Mouse (Mus musculus): ENCODE data around the gene Kcnb1.
"Not testable (repeated sequence)": the region's sequence is repeated elsewhere in the genome, so short reads cannot be mapped to it uniquely, and the experiment has no call there.

Gene Kcnb1

GRCm38 (mm10) chr2:167204686-167205085 is 14.7 kb upstream of the Kcnb1 start:
- not testable (repeated sequence) for DNase-seq (ENCODE audit: low read depth, low spot score)

- peak; percentile 75 for DNase-seq (ENCODE audit: low read depth, low spot score)
These were observed 13.7 kb upstream of the Kcnb1 start for GRCm38 (mm10) chr2:167203505-167204166.

DNA sequence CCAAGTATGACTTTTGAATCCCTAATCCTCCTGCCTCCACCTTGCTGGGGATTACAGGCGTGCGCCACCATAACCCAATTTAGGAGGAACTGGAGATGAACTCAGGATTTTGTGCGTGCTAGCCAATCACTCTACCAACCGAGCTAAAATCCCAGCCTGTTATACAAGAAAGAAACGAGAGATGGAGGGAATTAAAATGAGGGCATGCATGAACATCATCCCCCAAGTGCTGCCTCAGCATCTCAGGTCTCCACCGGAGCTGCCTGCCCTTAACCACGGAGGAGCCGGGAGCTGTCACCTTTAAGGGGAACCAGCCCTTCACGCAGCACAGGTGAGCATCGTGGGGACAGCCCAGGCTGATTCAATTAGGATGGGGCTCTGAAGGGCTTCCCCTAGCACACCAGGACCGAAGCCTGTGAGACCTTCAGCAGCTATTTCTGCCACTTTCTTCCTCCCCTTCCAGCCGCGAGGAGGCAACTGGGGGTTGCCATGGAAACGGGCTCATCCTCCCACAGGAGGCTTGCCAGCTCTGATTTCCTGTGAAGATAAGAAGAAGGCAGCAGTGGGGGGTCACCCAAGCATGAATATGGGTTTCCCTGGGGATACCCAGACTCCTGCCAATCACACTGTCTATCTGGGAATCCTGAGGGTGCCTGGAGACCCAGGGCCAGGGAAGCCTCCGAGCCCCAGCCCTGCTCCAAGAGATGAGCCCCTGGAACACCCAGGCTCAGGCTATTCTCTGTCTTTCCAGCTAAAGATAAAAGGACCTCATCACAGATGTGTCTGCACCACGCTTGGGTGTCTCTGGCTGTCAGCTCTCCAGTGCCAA is 11.7 kb upstream of the Kcnb1 start:
- peak; percentile 95 for DNase-seq (ENCODE audit: low read depth, low spot score)

DNA sequence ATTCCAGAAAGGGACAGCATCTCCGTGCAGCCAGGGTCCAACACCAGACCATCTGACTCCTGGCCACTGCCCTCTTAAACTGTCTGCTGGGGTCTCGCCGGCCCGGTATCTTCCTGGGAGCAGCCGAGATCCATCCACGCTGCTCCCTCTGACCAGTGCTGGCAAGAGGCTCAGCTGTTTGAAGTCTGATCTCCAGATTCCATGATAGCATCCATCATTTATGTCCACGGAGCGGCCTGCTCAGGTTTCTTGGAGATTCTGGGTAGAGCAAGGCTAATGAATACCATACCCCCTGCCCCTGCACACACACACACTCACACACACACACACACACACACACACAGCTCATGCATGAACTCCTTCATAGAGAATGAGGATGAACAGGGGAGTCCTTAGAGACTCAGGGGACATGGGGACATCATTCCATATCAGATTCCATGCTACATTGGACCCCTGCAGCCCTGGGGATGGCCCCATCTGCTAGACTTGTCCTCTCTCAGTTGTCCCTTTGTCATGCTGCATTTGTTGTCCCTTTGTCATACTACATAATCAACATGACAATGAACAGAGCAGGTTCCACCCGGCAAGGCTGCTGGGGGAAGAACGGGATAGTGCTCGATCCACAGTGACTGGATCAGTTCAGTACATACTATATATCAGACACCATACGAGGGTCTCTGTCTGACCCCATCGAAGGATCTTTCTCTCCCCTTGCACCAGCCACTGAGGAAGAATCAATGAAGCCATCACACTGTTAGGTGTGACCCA is 8.9 kb upstream of the Kcnb1 start:
- no peak for DNase-seq (ENCODE audit: low read depth, low spot score)

DNA sequence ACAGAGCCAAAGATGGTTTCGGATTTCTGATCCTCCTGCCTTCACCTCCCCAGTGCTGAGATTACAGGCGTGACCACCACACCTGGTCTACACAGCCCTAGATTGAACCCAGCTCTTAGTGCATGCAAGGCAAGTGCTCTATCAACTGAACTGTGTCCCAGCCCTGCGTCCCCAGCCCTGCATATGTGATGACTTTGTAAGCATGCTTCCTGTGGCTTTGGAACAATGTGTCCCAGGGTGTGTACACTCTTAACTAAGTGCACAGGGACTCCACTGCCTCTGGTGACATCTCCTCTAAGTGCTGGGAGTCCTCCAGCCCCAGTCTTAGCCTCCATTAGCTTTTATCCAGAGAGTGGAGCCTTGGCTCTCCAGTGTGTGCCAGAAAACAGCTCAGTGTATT is 3.4 kb upstream of the Kcnb1 start:
- no peak for DNase-seq (ENCODE audit: low read depth, low spot score)

GRCm38 (mm10) chr2:167189291-167190075 is 472 bp downstream of the Kcnb1 start:
- peak; percentile 82 for DNase-seq (ENCODE audit: low read depth, low spot score)

DNA sequence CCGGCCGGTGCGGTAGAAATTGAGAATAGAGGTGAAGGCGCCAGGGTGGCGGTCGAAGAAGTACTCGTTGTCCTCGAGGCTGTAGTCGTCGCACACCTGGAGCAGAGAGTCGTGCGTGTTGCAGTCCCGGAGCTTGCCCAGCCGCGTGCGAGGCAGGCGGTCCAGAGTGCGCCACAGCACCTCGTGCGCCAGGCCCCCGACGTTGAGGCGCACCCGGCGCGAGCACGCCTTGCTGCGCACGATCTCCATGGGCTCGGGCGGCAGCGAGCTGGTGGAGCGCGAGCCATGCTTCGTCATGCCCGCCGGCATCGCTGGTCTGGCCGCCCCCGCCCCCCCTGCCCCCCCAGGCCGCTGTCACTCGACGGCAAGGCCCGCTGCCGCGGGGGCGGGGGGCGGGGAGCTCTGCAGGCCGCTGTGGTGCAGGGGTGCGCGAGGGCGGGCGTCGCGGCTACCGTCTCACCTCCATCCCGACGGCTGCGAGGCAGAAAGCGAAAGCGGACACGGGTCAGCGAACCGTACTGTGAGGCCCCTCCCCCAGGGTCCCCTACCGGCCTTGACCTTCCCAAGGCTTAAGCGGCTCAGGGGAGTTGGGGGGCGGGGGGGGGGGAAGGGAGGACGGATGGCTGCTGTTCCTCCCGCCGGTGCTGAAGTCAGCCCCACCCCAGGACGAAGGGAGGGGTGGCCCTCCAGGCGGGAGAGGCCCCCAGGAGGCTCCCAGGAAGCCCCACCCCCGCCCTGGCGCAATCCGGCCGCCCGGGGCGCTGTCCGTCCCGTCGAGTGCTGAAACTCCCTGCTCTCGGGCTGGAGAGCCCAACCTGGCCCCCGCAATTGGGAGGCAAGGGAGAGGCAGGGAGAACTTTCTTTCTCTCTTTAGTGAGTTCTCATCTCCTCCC is 1.4 kb downstream of the Kcnb1 start:
- peak; percentile 61 for DNase-seq (ENCODE audit: low read depth, low spot score)

DNA sequence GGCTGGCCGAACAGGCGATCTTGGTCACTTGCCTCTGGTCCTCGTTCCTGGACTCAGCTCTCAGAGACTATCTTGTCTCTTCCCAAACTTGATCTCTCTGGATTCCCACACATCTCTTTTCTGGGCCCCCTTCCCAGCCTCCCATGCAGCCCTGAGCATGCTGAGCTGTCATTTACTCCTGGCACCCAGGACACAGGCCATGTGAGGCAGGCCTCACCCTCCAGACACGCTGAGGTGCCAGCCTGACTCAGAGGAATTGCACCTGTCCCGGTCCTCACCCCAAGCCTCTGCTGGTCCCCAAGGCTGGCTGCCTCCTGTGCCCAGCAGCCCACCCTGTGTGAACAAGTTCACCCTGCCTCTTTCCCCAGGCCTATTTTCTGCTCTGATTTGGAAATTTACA is 2.8 kb downstream of the Kcnb1 start:
- peak; percentile 52 for DNase-seq (ENCODE audit: low read depth, low spot score)

GRCm38 (mm10) chr2:167186544-167186943 is 3.4 kb downstream of the Kcnb1 start:
- DNase-seq (ENCODE audit: low read depth, low spot score): no peak

GRCm38 (mm10) chr2:167186003-167186402 is 4.0 kb downstream of the Kcnb1 start:
- peak; percentile 62 for DNase-seq (ENCODE audit: low read depth, low spot score)

- DNase-seq (ENCODE audit: low read depth, low spot score): peak; percentile 76
These were observed 4.5 kb downstream of the Kcnb1 start for GRCm38 (mm10) chr2:167185432-167185831.

- peak; percentile 47 for DNase-seq (ENCODE audit: low read depth, low spot score)
These were observed 8.1 kb downstream of the Kcnb1 start for GRCm38 (mm10) chr2:167181662-167182389.

GRCm38 (mm10) chr2:167181096-167181495 is 8.9 kb downstream of the Kcnb1 start:
- no peak for DNase-seq (ENCODE audit: low read depth, low spot score)

- no peak for DNase-seq (ENCODE audit: low read depth, low spot score)
These were observed 10.7 kb downstream of the Kcnb1 start for GRCm38 (mm10) chr2:167179301-167179700.

- DNase-seq (ENCODE audit: low read depth, low spot score): peak; percentile 77
These were observed 12.7 kb downstream of the Kcnb1 start for GRCm38 (mm10) chr2:167177231-167177641.

DNA sequence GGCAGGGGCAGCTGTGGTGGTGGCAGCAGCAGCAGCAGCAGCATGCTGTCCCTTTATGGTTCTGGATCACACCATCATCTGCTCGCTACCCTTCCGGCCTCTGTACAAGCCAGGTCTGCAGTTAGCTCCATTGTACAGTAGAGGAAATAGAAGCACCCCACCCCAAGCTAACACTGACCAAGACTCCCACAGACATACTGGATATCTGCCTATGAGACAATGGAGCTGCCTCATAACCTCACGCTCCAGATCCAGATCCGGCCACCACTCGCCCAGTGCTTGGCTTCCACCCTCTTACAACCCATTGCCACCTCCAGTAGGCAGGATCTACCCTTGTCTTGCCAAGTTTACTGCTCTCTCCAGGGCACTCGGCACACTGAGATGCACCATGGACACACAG is 14.7 kb downstream of the Kcnb1 start:
- no peak for DNase-seq (ENCODE audit: low read depth, low spot score)

DNA sequence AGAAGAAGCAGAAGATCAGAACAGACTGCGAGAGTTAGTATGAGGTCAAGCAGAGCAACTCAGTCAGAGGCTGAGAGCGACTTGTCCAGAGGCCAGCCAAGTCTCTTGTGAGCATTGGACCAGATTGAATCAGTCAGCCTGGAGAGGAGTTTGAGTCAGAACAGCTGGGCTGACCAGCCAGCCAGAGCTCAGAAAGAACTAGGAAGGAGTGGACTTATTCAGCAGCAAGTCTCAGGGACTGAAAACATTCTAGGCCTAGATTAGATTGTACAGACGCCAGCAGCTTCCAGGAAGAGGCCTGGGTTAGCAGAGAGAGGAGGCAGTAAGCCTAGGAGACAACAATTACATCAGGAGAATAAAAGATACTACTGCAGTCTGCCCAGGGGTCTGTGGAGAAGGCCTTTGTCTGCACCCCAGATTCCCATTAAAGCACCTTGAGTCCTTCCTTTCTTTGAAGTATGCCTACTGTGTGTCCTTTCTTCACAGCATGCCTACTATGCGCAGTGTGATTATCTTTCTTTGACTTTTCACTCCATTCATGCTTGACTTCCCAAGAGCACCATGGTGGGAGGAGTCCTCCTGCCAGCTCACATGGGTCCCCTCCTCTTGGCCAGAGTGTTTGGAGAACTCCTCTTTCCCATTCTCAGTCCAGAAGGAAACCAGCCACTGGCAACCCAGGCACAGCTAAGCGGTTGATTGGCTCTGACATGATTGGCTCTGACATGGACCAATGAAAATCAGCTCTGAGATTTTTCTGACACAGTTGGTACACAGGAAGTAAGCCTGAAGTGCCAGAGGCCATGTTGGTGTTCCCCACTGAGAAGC is 16.7 kb downstream of the Kcnb1 start:
- DNase-seq (ENCODE audit: low read depth, low spot score): no peak

GRCm38 (mm10) chr2:167167515-167168212 is 22.3 kb downstream of the Kcnb1 start:
- peak; percentile 61 for DNase-seq (ENCODE audit: low read depth, low spot score)
